Mouse (Mus musculus) spleen, adult 2 months (tissue): ENCODE results near the gene Clint1.

Source experiments
- CTCF ChIP-seq: fragments of 200-500 bp; IDR thresholded peaks from 2 replicates; pipeline ENCODE4 v1.5.1; 2011; ENCODE audit warnings: mild to moderate bottlenecking, inconsistent platforms; ENCODE audit not compliant: insufficient read depth, insufficient read length, insufficient replicate concordance; ENCODE audit errors: extremely low read depth
- POLR2A ChIP-seq: fragments of 200-500 bp; IDR thresholded peaks from 2 replicates; pipeline ENCODE4 v1.6.1; 2011; ENCODE audit warnings: low read depth, low read length, inconsistent platforms

GRCm38 (mm10) chr11:45865861-45866260 is 14.0 kb downstream of the Clint1 start:
- no peak for TF ChIP-seq POLR2A
- no peak for TF ChIP-seq CTCF
